Mouse (Mus musculus): ENCODE measurements at regions not wholly inside any gene's neighbourhood (a gene's known extent, or its start where the extent isn't known, plus 50 kb on each side); places are given as distances from the start of the nearest gene placed in this dataset.
"Not testable (repeated sequence)": the region's sequence is repeated elsewhere in the genome, so short reads cannot be mapped to it uniquely, and the experiment has no call there.

DNA sequence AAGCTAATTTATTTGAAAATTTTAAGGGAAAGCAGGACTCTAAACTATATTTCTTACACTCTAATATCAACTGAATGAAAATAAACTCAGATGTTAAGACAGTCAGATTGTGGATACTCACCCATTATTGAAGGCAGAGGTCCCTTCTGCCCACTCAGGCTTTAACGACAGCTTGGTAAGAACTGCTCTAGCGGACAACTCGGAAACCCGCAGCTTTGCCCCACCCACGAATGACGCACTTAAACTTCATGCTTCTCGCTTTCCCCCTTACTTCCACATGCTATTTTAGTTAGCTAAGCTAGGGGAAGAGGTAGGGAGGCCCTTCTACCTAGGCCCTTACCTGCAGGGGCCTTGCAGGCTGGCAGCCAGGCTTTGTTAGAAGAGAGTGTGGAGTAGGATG, 50.8 kb upstream of the Elmo1 start:
- 0 out of 2 replicates have a peak, but pooled peaks cover 5% of the 10 kb centered on the region for H3K4me1 ChIP-seq
- H3K36me3 ChIP-seq, result no peaks in the 10 kb centered on the region
- no peak overlapping the region for H3K4me2 ChIP-seq (replicated peaks)
- 91% methylated on average over 7 of the region's 7 CpGs for WGBS
- no peak overlapping the region for H3K9ac ChIP-seq (replicated peaks)
- ATAC-seq (replicated peaks), result no peak
- no peaks in the 10 kb centered on the region for H3K27me3 ChIP-seq
- no peaks in the 10 kb centered on the region; the same call in 1 of the 2 replicates for H3K9me3 ChIP-seq
- no peak overlapping the region for H3K27ac ChIP-seq (replicated peaks)
- H3K4me3 ChIP-seq, result no peak overlapping the region

DNA sequence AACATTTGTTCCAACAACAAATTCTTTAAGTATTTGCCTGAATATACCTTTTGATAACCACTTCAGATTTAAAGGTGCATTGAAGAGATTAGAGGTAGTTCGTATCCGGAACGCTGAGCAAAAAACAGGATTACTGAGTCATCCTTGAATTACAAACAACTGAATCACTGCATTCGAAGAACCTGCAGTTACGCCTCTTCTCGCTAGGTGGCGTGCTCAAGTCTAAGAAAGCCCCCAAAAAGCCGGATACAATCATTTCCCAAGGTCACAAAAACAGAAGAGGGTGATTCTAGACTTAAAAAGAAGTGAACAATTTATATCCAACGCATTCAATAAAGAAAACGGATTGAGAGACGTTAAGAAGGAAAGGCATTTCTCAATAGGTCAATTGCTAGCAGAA, 51.9 kb upstream of the Elmo1 start:
- Histone ChIP-seq H3K36me3 (no peaks in the 10 kb centered on the region), H3K4me3 (no peak overlapping the region), H3K9me3 (no peaks in the 10 kb centered on the region; the same call in 1 of the 2 replicates), H3K27me3 (no peaks in the 10 kb centered on the region), H3K9ac (replicated peaks) (no peak overlapping the region), H3K4me2 (replicated peaks) (no peak overlapping the region), H3K4me1 (0 out of 2 replicates have a peak, but pooled peaks cover 5% of the 10 kb centered on the region), H3K27ac (replicated peaks) (no peak overlapping the region)
- ATAC-seq (replicated peaks), result no peak
- WGBS, result 28% methylated on average over 11 of the region's 11 CpGs

DNA sequence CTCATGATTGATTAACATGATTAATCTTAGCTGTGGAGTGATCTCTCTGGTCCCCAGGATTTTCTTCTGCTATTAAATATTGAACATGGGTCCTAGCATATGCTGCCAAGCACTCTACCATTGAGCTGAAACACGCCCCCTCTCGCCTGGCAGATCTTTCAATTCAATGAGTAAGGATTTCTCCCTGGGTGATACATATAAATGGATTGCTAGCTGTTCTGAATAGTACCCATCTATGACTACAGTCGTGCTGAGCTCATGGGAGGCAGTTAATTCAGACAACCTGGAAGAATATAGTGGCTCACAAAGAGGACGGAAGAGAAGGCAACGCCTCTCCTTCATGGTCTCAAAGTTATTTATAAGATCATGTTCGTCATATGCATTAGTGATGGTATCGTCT, 53.0 kb upstream of the Elmo1 start:
- no peak overlapping the region for H3K9ac ChIP-seq (replicated peaks)
- no peak overlapping the region for H3K27ac ChIP-seq (replicated peaks)
- H3K36me3 ChIP-seq, result no peaks in the 10 kb centered on the region
- H3K4me2 ChIP-seq (replicated peaks), result no peak overlapping the region
- no peak for ATAC-seq (replicated peaks)
- H3K9me3 ChIP-seq, result no peaks in the 10 kb centered on the region; the same call in 1 of the 2 replicates
- 92% methylated on average over 7 of the region's 7 CpGs for WGBS
- H3K4me1 ChIP-seq, result 0 out of 2 replicates have a peak, but pooled peaks cover 5% of the 10 kb centered on the region
- H3K27me3 ChIP-seq, result no peaks in the 10 kb centered on the region
- H3K4me3 ChIP-seq, result no peak overlapping the region

DNA sequence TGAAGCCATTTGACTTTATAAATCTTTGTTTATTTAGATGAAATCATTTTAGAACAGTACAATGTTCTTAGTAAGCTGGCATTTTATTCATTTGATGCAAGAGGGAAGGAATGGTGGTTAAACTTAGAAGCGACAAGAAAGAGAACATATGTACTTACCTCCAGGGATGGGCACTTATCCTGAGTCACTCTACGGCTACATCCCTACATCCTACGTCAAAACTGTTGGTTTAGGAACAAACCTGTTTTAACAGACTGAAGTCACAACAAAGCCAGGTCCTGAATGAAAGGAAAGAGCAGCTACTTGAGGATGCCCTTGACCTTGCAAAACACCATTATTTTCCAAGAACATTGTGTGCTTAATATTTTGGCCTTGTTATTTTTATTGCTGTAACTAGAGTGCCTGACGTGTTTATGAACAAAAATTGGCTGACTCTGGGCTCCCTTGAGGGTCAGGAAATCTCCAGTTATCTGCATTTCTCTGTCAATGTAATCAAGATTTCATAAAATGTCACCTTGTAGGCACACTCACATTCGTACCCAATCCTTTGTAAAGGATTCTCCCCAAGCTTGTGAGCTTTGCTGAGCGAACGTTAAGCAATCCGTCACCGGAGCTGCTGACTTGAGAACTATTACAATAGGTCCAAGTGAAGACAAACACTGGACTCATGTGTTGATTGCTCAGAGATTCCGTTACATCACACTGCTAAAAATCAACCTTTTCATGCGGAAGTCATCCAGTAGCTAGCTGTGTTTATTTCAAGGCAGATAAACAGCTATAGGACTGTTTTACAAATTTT, 56.3 kb upstream of the Elmo1 start:
- no peak overlapping the region for H3K9ac ChIP-seq (replicated peaks)
- no peak overlapping the region for H3K4me2 ChIP-seq (replicated peaks)
- H3K36me3 ChIP-seq, result no peaks in the 10 kb centered on the region
- no peak overlapping the region for H3K4me3 ChIP-seq
- no peaks in the 10 kb centered on the region for H3K27me3 ChIP-seq
- no peaks in the 10 kb centered on the region for H3K4me1 ChIP-seq
- ATAC-seq (replicated peaks), result no peak
- no peak overlapping the region for H3K27ac ChIP-seq (replicated peaks)
- 85% methylated on average over 11 of the region's 11 CpGs for WGBS
- H3K9me3 ChIP-seq, result no peaks in the 10 kb centered on the region; the same call in 1 of the 2 replicates

DNA sequence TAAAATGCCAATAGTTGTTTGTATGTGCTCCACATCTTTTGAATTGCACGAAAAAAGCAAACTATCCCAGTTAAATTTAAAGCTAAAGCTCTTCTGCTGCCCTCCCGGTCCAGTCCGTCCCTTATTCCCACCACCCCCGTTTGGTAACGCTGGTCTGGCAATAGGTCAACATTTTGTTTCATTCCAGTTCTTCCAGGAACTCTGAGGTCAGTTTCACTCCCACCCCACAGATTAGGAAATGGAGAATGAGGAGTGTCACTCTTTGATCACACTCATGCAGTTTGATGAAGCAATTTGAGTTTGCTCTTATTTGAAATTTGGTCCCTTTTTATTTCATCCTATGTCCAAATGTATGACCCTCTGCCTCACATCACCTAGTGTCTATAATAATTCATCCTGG, 58.7 kb upstream of the Elmo1 start:
- Histone ChIP-seq H3K36me3 (no peaks in the 10 kb centered on the region), H3K4me1 (no peaks in the 10 kb centered on the region), H3K4me3 (no peak overlapping the region), H3K4me2 (replicated peaks) (no peak overlapping the region), H3K27me3 (no peaks in the 10 kb centered on the region), H3K9me3 (no peaks in the 10 kb centered on the region), H3K9ac (replicated peaks) (no peak overlapping the region), H3K27ac (replicated peaks) (no peak overlapping the region)
- 84% methylated on average over 5 of the region's 5 CpGs for WGBS
- ATAC-seq (replicated peaks), result no peak

DNA sequence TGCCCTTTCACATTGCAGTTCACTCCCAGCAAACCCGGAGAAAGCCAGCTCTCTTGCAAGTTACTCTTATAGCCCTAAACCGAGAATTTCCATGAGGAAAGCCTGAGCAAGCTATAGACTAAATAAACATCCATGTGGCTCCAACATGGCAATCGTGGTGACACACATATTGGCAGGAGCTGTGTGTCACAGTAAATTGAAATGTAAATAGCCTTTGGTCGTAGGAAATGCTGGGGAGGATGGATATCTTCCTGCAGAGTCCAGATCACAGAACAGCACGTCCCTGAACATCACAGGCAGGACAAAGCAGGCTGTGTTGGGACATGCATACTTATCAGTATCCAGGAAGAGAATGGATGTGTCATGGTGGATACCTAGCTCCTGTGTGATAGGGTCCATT, 59.3 kb upstream of the Elmo1 start:
- WGBS, result 71% methylated on average over 5 of the region's 5 CpGs
- no peak for ATAC-seq (replicated peaks)

DNA sequence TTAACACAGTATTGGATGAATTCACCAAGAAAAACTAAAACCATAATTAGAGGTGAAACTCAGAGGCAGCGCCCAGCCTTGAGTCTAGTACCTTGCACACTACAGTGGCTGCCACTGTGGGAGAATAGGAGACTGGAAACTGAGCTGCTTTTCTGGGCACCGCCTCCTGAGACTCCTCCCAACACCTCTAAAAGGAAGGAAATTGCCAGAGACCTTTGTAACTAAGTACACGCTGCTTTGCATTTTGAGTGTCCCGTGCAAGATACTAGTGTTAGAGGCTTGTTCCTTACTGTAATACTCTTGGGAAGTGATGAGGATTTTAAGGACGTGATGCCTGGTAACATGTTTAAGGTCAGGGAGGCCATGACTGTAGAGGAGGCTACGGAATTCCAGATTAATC, 63.8 kb upstream of the Elmo1 start:
- Histone ChIP-seq H3K27ac (replicated peaks) (no peak overlapping the region), H3K9me3 (no peaks in the 10 kb centered on the region), H3K4me3 (no peak overlapping the region), H3K36me3 (no peaks in the 10 kb centered on the region), H3K4me1 (no peaks in the 10 kb centered on the region), H3K4me2 (replicated peaks) (no peak overlapping the region), H3K27me3 (no peaks in the 10 kb centered on the region), H3K9ac (replicated peaks) (no peak overlapping the region)
- no peak for ATAC-seq (replicated peaks)
- WGBS, result 81% methylated on average over 6 of the region's 6 CpGs

More for the DNA sequence above, 59.3 kb upstream of the Elmo1 start:
- H3K4me2 ChIP-seq (replicated peaks), result no peak overlapping the region
- no peak overlapping the region for H3K27ac ChIP-seq (replicated peaks)
- H3K9me3 ChIP-seq, result no peaks in the 10 kb centered on the region
- H3K27me3 ChIP-seq, result no peaks in the 10 kb centered on the region
- H3K4me3 ChIP-seq, result no peak overlapping the region
- no peaks in the 10 kb centered on the region for H3K36me3 ChIP-seq
- H3K9ac ChIP-seq (replicated peaks), result no peak overlapping the region
- no peaks in the 10 kb centered on the region for H3K4me1 ChIP-seq

DNA sequence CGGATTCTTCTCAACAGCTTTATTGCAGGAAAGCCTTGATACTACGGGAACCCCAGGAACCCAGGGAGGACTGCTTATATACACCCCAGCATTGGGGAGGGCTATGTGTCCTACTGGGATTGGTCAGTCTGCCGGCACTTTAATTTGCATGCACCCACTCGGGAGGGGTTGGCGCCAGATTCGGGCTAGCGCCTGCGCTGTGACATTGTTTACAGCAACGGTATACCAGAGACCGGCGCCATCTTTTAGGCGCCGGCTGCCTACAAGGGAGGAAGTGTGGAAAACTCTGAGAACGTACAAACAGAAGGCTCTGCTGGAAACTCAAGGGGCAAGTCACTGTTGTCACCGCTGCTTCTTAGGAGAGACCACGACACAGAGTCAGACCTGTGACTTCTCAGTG, 73.9 kb upstream of the Elmo1 start:
- not testable (repeated sequence) for ATAC-seq (replicated peaks); H3K9ac ChIP-seq (replicated peaks); H3K4me3 ChIP-seq; H3K4me1 ChIP-seq; H3K4me2 ChIP-seq (replicated peaks); H3K36me3 ChIP-seq; H3K9me3 ChIP-seq; H3K27ac ChIP-seq (replicated peaks); H3K27me3 ChIP-seq
- WGBS, result 95% methylated on average over 16 of the region's 16 CpGs

DNA sequence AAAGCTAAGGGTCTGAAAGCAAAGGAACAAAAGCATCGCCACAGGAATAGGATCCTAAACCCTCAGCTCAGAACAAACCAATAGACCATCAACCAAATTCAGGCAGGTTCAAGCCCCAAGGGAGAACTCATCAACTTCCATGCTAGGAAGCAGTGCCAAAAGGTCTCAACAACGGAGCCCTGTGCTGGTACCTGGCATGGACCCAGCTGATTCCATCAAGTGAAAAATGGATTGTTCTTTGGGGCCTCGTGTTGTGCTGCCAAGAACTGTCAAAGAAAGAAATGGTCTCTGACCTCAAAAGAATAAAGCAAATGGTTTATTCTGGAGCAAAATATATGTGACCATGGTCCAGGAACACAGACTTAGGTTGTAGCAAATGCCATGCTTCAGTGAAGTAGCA, 77.8 kb upstream of the Elmo1 start:
- no peak for ATAC-seq (replicated peaks)

DNA sequence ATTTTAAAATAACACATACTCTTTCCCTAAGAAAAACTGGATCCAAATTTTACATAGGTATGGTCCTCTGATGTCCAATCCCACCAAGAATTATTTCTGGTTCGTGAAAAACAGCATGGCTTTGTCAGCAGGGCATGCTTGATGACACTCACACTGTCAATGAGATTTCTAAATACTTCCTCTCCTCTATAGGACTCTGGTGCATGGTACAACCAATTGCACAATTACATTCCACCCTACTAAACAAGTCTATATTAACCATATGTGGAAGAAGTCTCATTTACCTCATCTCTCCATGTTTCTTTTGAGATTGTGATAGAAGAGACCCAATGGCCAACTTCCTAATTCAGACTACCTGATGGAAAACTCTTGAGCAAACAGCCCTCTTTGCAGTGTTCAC, 81.2 kb upstream of the Elmo1 start:
- Histone ChIP-seq H3K9ac (replicated peaks) (no peak overlapping the region), H3K27ac (replicated peaks) (no peak overlapping the region), H3K9me3 (no peaks in the 10 kb centered on the region), H3K4me1 (no peaks in the 10 kb centered on the region), H3K36me3 (no peaks in the 10 kb centered on the region), H3K4me2 (replicated peaks) (no peak overlapping the region), H3K4me3 (no peak overlapping the region), H3K27me3 (no peaks in the 10 kb centered on the region)
- no peak for ATAC-seq (replicated peaks)
- WGBS, result 66% methylated on average over 1 of the region's 1 CpGs

More for the DNA sequence above, 77.8 kb upstream of the Elmo1 start:
- Histone ChIP-seq H3K36me3 (no peaks in the 10 kb centered on the region), H3K4me1 (no peaks in the 10 kb centered on the region), H3K27ac (replicated peaks) (no peak overlapping the region), H3K27me3 (no peaks in the 10 kb centered on the region), H3K9ac (replicated peaks) (no peak overlapping the region), H3K4me2 (replicated peaks) (no peak overlapping the region), H3K4me3 (no peak overlapping the region), H3K9me3 (no peaks in the 10 kb centered on the region)
- whole genome bisulfite sequencing, result 45% methylated on average over 3 of the region's 3 CpGs

DNA sequence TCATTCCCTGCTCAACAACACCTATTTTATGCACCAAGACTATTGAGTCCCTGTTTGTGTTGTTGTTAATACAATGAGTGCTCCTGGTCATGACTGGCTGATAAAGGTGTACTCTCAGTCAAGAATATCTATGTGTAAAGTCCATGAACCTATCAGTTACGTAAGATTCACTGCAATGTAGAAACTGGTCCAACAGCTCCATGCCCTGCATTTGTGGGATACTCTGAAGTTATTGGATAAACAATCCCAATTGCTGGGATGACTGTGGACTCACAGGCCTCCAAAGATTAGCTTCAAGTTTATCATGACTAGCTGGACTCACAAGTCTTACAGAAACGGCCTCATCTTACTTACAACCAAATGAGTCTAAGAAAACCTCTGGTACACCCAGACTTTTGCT, 82.8 kb upstream of the Elmo1 start:
- Histone ChIP-seq H3K27me3 (no peaks in the 10 kb centered on the region), H3K27ac (replicated peaks) (no peak overlapping the region), H3K4me1 (no peaks in the 10 kb centered on the region), H3K4me3 (no peak overlapping the region), H3K9ac (replicated peaks) (no peak overlapping the region), H3K4me2 (replicated peaks) (no peak overlapping the region), H3K9me3 (no peaks in the 10 kb centered on the region), H3K36me3 (no peaks in the 10 kb centered on the region)
- no peak for ATAC-seq (replicated peaks)
- 93% methylated on average over 2 of the region's 2 CpGs for WGBS

DNA sequence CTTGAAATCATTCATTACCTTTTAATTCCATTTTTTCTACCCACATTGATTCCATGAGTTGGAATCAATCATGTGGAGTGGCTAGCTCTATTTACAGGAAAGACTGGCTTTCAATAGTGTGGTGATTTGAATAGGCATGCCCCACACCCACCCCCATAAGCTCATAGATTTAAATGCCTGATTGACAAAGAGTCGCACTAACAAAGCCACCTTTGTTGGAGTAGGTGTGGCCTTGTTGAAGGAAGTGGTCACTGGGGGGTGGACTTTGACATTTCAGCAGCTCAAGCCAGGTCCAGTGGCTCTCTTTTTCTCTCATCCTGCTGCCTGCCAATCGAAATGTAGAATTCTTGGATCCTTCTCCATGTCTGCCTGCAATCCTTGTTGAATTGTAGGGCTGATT, 92.8 kb upstream of the Elmo1 start:
- ATAC-seq (replicated peaks), result no peak
- WGBS, result 69% methylated on average over 2 of the region's 2 CpGs
- Histone ChIP-seq H3K9me3 (no peaks in the 10 kb centered on the region), H3K9ac (replicated peaks) (no peak overlapping the region), H3K4me2 (replicated peaks) (no peak overlapping the region), H3K4me1 (no peaks in the 10 kb centered on the region), H3K27ac (replicated peaks) (no peak overlapping the region), H3K4me3 (no peak overlapping the region), H3K36me3 (no peaks in the 10 kb centered on the region), H3K27me3 (no peaks in the 10 kb centered on the region)

DNA sequence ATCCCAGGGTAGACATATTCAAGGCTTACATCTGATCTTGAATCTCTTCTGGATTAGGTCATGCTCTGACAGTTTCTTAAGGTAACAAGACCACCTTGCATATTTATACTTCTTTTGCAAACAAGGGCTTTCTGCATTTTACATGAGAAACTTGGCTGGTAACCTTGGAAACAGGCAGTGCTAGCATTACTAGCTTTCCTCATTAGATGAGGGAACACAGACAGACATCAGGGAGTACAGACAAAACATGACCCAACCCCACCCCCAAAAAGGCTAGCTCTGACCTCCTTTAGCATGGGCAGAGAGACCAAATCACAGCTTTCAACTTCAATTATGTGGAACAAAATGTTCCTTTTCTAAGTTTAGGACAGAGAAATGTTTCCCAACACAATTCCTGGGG, 114.8 kb upstream of the Elmo1 start:
- Histone ChIP-seq H3K27ac (replicated peaks) (no peak overlapping the region), H3K4me3 (no peak overlapping the region), H3K4me2 (replicated peaks) (no peak overlapping the region), H3K36me3 (no peaks in the 10 kb centered on the region), H3K9me3 (no peaks in the 10 kb centered on the region), H3K4me1 (no peaks in the 10 kb centered on the region), H3K9ac (replicated peaks) (no peak overlapping the region), H3K27me3 (no peaks in the 10 kb centered on the region)
- no peak for ATAC-seq (replicated peaks)
